Mouse (Mus musculus) E14TG2a.4 (cell line): ENCODE data around the gene Zfp69.

Experiments
- CTCF ChIP-seq: conservative IDR thresholded peaks from 2 replicates; pipeline ENCODE4 v1.5.1; 2014; ENCODE audit warnings: low read length
- NANOG ChIP-seq: IDR thresholded peaks from 2 replicates; pipeline ENCODE4 v1.6.1; 2014; ENCODE audit warnings: borderline replicate concordance, low read length, mixed read lengths
- POU5F1 ChIP-seq: IDR thresholded peaks from 2 replicates; pipeline ENCODE4 v1.6.1; 2014; ENCODE audit warnings: low read length, borderline replicate concordance

GRCm38 (mm10) chr4:120995911-120996310, 44.4 kb upstream of the Zfp69 start:
- no peak for TF ChIP-seq CTCF
- no peak for TF ChIP-seq NANOG
- no peak for TF ChIP-seq POU5F1
